Mouse (Mus musculus) embryonic fibroblast, embryonic 13.5 days (primary cell): ENCODE measurements around the gene Fbxl20.

Experiments
- CTCF ChIP-seq: IDR thresholded peaks from 2 replicates; pipeline ENCODE4 v1.5.1; 2011; ENCODE audit warnings: mild to moderate bottlenecking, control low read depth, low read length, moderate library complexity, borderline replicate concordance; ENCODE audit not compliant: insufficient read depth
- POLR2A ChIP-seq: IDR thresholded peaks from 2 replicates; pipeline ENCODE4 v1.6.1; 2011; ENCODE audit warnings: low read depth, mild to moderate bottlenecking, control low read depth, low read length, moderate library complexity

GRCm38 (mm10) chr11:98086141-98086540 is 64.1 kb downstream of the Fbxl20 start:
- no peak for TF ChIP-seq CTCF
- no peak for TF ChIP-seq POLR2A
